Mouse (Mus musculus) forebrain, embryonic 15.5 days (tissue): ENCODE results near the gene Vsig8. TPM values are rescaled to one million over a fixed set of nuclear protein-coding genes. Genes with fewer than 3 reads are reported as not detected.

Experiments used
- ATAC-seq: fragments of 200-750 bp; cut with Nextera tagmentation; replicated peaks from 2 replicates; pipeline ENCODE4 v1.8.0; 2017; ENCODE audit warnings: mild to moderate bottlenecking, moderate TSS enrichment, moderate library complexity
- H3K27ac ChIP-seq: fragments of 300-500 bp; sonication (generic); replicated peaks from 2 replicates; pipeline ENCODE4 v1.5.1; 2015; ENCODE audit warnings: mild to moderate bottlenecking, inconsistent platforms
- H3K27me3 ChIP-seq: fragments of 300-500 bp; sonication (generic); 2 replicates; pipeline ENCODE4 v1.6.1; 2015; ENCODE audit warnings: inconsistent platforms
- H3K36me3 ChIP-seq: fragments of 300-500 bp; sonication (generic); 2 replicates; pipeline ENCODE4 v1.6.1; 2015; ENCODE audit warnings: mild to moderate bottlenecking, inconsistent platforms
- H3K4me1 ChIP-seq: fragments of 300-500 bp; sonication (generic); 2 replicates; pipeline ENCODE4 v1.6.1; 2015; ENCODE audit warnings: inconsistent platforms
- H3K4me2 ChIP-seq: fragments of 300-500 bp; sonication (generic); replicated peaks from 2 replicates; pipeline ENCODE4 v1.6.1; 2015; ENCODE audit warnings: mild to moderate bottlenecking, inconsistent platforms
- H3K4me3 ChIP-seq: fragments of 300-500 bp; sonication (generic); 2 replicates; pipeline ENCODE4 v1.5.1; 2015; ENCODE audit warnings: mild to moderate bottlenecking, inconsistent platforms
- H3K9ac ChIP-seq: fragments of 300-500 bp; sonication (generic); replicated peaks from 2 replicates; pipeline ENCODE4 v1.6.1; 2015; ENCODE audit warnings: mild to moderate bottlenecking, inconsistent platforms
- H3K9me3 ChIP-seq: fragments of 300-500 bp; sonication (generic); 2 replicates; pipeline ENCODE4 v1.6.1; 2016; ENCODE audit warnings: inconsistent platforms
- WGBS: fragments of 180-500 bp; shearing (Covaris S2); methylation state at CpG from one replicate; pipeline ENCODE4 v1.1.7; 2015; ENCODE audit warnings: mixed read lengths; 5-methylcytosine and 5-hydroxymethylcytosine counted together
- polyA plus RNA-seq: library from polyadenylated mRNA; unstranded; fragments of >200 nt; fragmentation: Nextera tagmentation; extraction: Ambion mirVana; gene quantifications from 2 replicates; pipeline ENCODE4 v1.2.1, GENCODE M21; 2015

The Vsig8 gene
- polyA plus RNA-seq: 0.14 and 0.20 TPM in 2 replicates

DNA sequence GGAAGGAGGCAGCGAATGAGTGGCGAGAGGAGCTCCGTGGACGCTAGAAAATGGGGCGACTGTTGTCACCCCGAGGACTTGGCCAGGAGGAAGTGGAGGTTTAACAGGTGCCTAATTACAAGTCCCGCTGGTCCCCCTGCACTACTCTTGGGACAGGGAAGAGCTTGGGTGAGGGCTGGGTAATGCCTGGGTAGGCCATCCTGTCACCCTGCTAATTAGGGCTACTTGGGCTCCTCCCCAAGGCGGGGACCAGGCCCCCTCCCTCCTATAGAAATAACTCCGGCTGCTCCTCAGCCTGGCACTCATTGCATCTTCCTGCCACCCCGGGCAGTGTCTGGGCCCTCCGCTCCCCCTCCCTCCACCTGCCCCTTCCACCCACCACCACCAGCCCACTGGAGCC, at the start of gene Vsig8:
TSS of gene Vsig8 (plus strand) at position 301 of the 400 bp plus-strand sequence.
- Histone ChIP-seq H3K36me3 (no peaks in the 10 kb centered on the region), H3K9me3 (no peaks in the 10 kb centered on the region), H3K27me3 (peaks cover 6% of the 10 kb centered on the region), H3K27ac (no peak within 1 kb of the TSS), H3K4me3 (no peak within 1 kb of the TSS), H3K4me1 (peaks cover 6% of the 10 kb centered on the region), H3K9ac (no peak within 1 kb of the TSS), H3K4me2 (no peak within 1 kb of the TSS)
- WGBS: 77% methylated on average over 11 of the region's 11 CpGs
- ATAC-seq: no peak

DNA sequence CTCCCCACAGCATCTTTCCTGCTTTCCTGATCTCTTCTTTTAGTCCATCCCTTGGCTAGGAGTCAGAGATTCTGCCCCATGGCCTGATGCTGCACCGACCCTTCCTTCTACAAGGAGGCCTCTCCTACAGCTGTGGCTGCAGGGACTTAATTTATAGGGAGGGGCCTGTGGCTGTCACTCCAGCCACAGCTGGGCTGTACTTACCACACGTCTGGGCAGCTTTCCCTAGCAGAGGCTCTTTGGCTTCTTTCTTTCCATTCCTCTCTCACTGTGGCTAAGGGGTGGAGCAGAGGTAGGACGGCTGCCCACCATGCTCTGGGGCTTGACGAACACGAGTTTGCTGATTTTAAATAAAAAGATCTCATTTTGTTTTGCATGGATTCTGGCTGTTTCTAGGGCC, 48.7 kb upstream of the Vsig8 start:
- H3K36me3 ChIP-seq: no peaks in the 10 kb centered on the region
- H3K4me3 ChIP-seq: no peak overlapping the region
- no peaks in the 10 kb centered on the region; the same call in 1 of the 2 replicates for H3K27me3 ChIP-seq
- 64% methylated on average over 5 of the region's 5 CpGs for WGBS
- ATAC-seq: no peak
- H3K4me1 ChIP-seq: peaks cover 13% of the 10 kb centered on the region
- H3K27ac ChIP-seq: no peak overlapping the region
- H3K9ac ChIP-seq: no peak overlapping the region
- no peaks in the 10 kb centered on the region for H3K9me3 ChIP-seq
- no peak overlapping the region for H3K4me2 ChIP-seq

GRCm38 (mm10) chr1:172507701-172508100, 48.0 kb upstream of the Vsig8 start:
- Histone ChIP-seq H3K36me3 (no peaks in the 10 kb centered on the region), H3K27ac (no peak overlapping the region), H3K4me1 (peaks cover 10% of the 10 kb centered on the region), H3K27me3 (no peaks in the 10 kb centered on the region), H3K4me3 (no peak overlapping the region), H3K9ac (no peak overlapping the region), H3K4me2 (no peak overlapping the region), H3K9me3 (no peaks in the 10 kb centered on the region)
- ATAC-seq: no peak
- 84% methylated on average over 3 of the region's 3 CpGs for WGBS

- H3K4me3 ChIP-seq: no peak overlapping the region
- 45% methylated on average over 2 of the region's 2 CpGs for WGBS
- no peak overlapping the region for H3K9ac ChIP-seq
- H3K36me3 ChIP-seq: no peaks in the 10 kb centered on the region
- H3K27me3 ChIP-seq: no peaks in the 10 kb centered on the region
- H3K4me1 ChIP-seq: peaks cover 5% of the 10 kb centered on the region
- no peak overlapping the region for H3K27ac ChIP-seq
- H3K4me2 ChIP-seq: no peak overlapping the region
- no peaks in the 10 kb centered on the region for H3K9me3 ChIP-seq
- ATAC-seq: no peak
Observed at GRCm38 (mm10) chr1:172508172-172508571, 47.6 kb upstream of the Vsig8 start.

DNA sequence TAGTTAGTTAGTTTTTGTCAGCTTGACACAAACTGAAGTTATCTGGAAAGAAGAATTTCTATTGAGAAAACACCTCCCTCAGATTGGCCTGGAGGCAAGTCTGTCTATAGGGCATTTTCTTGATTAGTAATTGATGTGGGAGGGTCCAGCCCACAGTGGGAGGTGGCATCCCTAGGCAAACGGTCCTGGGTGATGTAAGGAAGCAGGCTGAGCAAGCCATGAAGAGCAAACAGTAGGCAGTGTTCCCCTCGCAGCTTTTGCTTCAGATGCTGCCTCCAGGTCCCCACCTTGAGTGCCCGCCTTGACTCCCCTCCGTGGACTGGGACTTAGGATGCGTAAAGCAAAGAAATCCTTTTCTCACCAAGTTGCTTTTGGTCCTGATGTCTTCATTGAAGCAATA, 46.5 kb upstream of the Vsig8 start:
- no peak overlapping the region for H3K9ac ChIP-seq
- no peak overlapping the region for H3K27ac ChIP-seq
- H3K36me3 ChIP-seq: no peaks in the 10 kb centered on the region
- no peaks in the 10 kb centered on the region for H3K27me3 ChIP-seq
- no peaks in the 10 kb centered on the region for H3K9me3 ChIP-seq
- 79% methylated on average over 5 of the region's 5 CpGs for WGBS
- H3K4me3 ChIP-seq: no peak overlapping the region
- H3K4me2 ChIP-seq: no peak overlapping the region
- H3K4me1 ChIP-seq: no peaks in the 10 kb centered on the region
- no peak for ATAC-seq

- Histone ChIP-seq H3K9ac (no peak overlapping the region), H3K4me3 (no peak overlapping the region), H3K36me3 (no peaks in the 10 kb centered on the region), H3K27me3 (no peaks in the 10 kb centered on the region), H3K27ac (no peak overlapping the region), H3K4me2 (no peak overlapping the region), H3K4me1 (no peaks in the 10 kb centered on the region), H3K9me3 (no peaks in the 10 kb centered on the region)
- 52% methylated on average over 8 of the region's 8 CpGs for WGBS
- no peak for ATAC-seq
Observed at GRCm38 (mm10) chr1:172509983-172510382, 45.8 kb upstream of the Vsig8 start.

- Histone ChIP-seq H3K27ac (no peak overlapping the region), H3K9ac (no peak overlapping the region), H3K4me3 (no peak overlapping the region), H3K4me1 (no peaks in the 10 kb centered on the region), H3K27me3 (no peaks in the 10 kb centered on the region), H3K4me2 (no peak overlapping the region), H3K36me3 (no peaks in the 10 kb centered on the region), H3K9me3 (no peaks in the 10 kb centered on the region)
- no peak for ATAC-seq
- 23% methylated on average over 13 of the region's 13 CpGs for WGBS
Observed at GRCm38 (mm10) chr1:172510421-172510972, 45.2 kb upstream of the Vsig8 start.

DNA sequence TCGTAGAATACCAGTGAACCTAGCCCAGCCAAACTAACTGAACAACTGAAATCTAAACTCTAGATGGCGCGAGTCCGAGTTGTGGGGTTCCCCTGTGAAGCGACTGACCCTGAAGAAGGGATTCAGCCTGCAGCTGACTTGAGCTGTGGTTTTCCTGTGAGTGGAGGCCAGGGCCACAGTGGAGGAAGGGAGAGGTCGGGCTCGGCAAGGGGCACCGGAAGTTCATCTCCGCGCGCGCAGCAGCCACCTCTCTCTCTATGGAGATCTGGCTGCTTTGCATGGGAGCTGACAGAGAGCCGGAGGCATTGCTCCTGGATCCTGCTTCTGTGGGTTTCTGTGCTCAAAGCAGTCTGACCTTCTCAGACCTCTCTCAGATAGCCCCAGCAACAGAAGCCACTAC, 42.8 kb upstream of the Vsig8 start:
- ATAC-seq: no peak
- H3K9me3 ChIP-seq: 0 out of 2 replicates have a peak, but pooled peaks cover 5% of the 10 kb centered on the region
- H3K36me3 ChIP-seq: no peaks in the 10 kb centered on the region
- WGBS: 37% methylated on average over 13 of the region's 13 CpGs
- no peaks in the 10 kb centered on the region for H3K4me1 ChIP-seq
- H3K9ac ChIP-seq: no peak overlapping the region
- H3K27me3 ChIP-seq: no peaks in the 10 kb centered on the region
- H3K27ac ChIP-seq: no peak overlapping the region
- H3K4me3 ChIP-seq: no peak overlapping the region
- no peak overlapping the region for H3K4me2 ChIP-seq

GRCm38 (mm10) chr1:172513525-172514212, 42.1 kb upstream of the Vsig8 start:
- WGBS: 87% methylated on average over 17 of the region's 17 CpGs
- Histone ChIP-seq H3K4me3 (no peak overlapping the region), H3K4me2 (no peak overlapping the region), H3K9ac (no peak overlapping the region), H3K27ac (no peak overlapping the region), H3K36me3 (no peaks in the 10 kb centered on the region), H3K27me3 (no peaks in the 10 kb centered on the region), H3K9me3 (0 out of 2 replicates have a peak, but pooled peaks cover 6% of the 10 kb centered on the region), H3K4me1 (no peaks in the 10 kb centered on the region)
- no peak for ATAC-seq

- Histone ChIP-seq H3K9ac (no peak overlapping the region), H3K27ac (no peak overlapping the region), H3K4me1 (no peaks in the 10 kb centered on the region), H3K4me2 (no peak overlapping the region), H3K9me3 (0 out of 2 replicates have a peak, but pooled peaks cover 6% of the 10 kb centered on the region), H3K4me3 (no peak overlapping the region), H3K27me3 (no peaks in the 10 kb centered on the region), H3K36me3 (no peaks in the 10 kb centered on the region)
- 81% methylated on average over 4 of the region's 4 CpGs for whole genome bisulfite sequencing
- ATAC-seq: no peak
Observed at GRCm38 (mm10) chr1:172514213-172514529, 41.6 kb upstream of the Vsig8 start.

- Histone ChIP-seq H3K4me1 (no peaks in the 10 kb centered on the region), H3K9me3 (0 out of 2 replicates have a peak, but pooled peaks cover 6% of the 10 kb centered on the region), H3K27ac (no peak overlapping the region), H3K36me3 (no peaks in the 10 kb centered on the region), H3K9ac (no peak overlapping the region), H3K4me3 (no peak overlapping the region), H3K4me2 (no peak overlapping the region), H3K27me3 (no peaks in the 10 kb centered on the region)
- ATAC-seq: no peak
- 85% methylated on average over 7 of the region's 7 CpGs for WGBS
Observed at GRCm38 (mm10) chr1:172514551-172515268, 41.0 kb upstream of the Vsig8 start.

DNA sequence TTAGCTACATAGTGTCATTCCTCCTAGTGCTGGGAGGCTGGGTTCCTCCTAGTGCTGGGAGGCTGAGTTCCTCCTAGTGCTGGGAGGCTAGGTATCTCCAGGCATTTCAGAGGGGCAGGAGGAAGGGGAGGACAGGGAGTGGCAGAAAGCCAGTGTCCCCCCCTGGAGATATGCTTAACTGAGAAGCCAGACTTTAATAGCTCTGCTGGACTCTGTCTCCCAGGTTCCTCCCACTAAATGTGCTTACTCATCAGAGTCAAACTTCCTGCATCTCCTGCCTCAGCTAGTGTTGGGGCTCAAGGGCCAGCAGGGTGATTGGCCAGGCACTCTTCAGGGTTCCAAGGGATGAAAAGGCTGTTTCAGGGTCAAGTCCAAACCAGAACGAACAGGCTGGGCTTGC, 40.3 kb upstream of the Vsig8 start:
- WGBS: 65% methylated on average over 1 of the region's 1 CpGs
- H3K27ac ChIP-seq: no peak overlapping the region

More for the DNA sequence above, 40.3 kb upstream of the Vsig8 start:
- Histone ChIP-seq H3K4me2 (no peak overlapping the region), H3K4me1 (peaks cover 3% of the 10 kb centered on the region; the same call in 1 of the 2 replicates), H3K9ac (no peak overlapping the region), H3K9me3 (0 out of 2 replicates have a peak, but pooled peaks cover 6% of the 10 kb centered on the region), H3K36me3 (no peaks in the 10 kb centered on the region), H3K4me3 (no peak overlapping the region), H3K27me3 (no peaks in the 10 kb centered on the region)
- no peak for ATAC-seq
